Comparison of ENCODE assay signal across 18 mouse cellular contexts in genomic region chrX:96171645-96172388, GRCm38 (mm10).
DNase-seq lines count a peak whose midpoint lies in the region; ATAC-seq and TF ChIP-seq lines count a peak whose summit lies in the region.
"Had no signal": no experiment of that assay in that cellular context is flagged by ENCODE, and none has a peak within 500 bp of the region (broad histone marks: within the 10 kb centered on the region; RNA-seq: fewer than 3 reads in every experiment).

No protein-coding gene starts in this region.

- 11% methylated on average over 2 of the region's 2 CpGs for WGBS in cerebellum, adult 2 months
- 55% methylated on average over 2 of the region's 2 CpGs for WGBS in forebrain, embryonic 16.5 days

- TF ChIP-seq CTCF in cerebellum, adult 2 months (IDR thresholded peaks at IDR 0.05; ENCODE audit: borderline replicate concordance, insufficient read depth, low read depth, low read length), result no peak

- H3K4me3 ChIP-seq in cerebellum, adult 2 months (replicated peaks; ENCODE audit: insufficient read depth, low read depth, low read length), result no peak overlapping the region
- no peak overlapping the region for H3K4me3 ChIP-seq in forebrain, embryonic 16.5 days (replicated peaks; ENCODE audit: low read length)
- H3K4me3 ChIP-seq: gastrocnemius, adult 2 months; midbrain, embryonic 15.5 days had no signal

- H3K9ac ChIP-seq in forebrain, embryonic 16.5 days (replicated peaks; ENCODE audit: low read depth, low read length), result no peak overlapping the region
- H3K9ac ChIP-seq: hindbrain, embryonic 14.5 days; lung, embryonic 14.5 days; midbrain, embryonic 15.5 days had no signal

- H3K27me3 ChIP-seq in cerebellum, adult 2 months (ENCODE audit: control insufficient read depth, insufficient read depth, low read length), result no peaks in the 10 kb centered on the region
- no peaks in the 10 kb centered on the region for H3K27me3 ChIP-seq in forebrain, embryonic 16.5 days (replicated peaks; ENCODE audit: control insufficient read depth, insufficient read depth, low read length)
- H3K27me3 ChIP-seq: midbrain, embryonic 15.5 days had no signal

- ATAC-seq in forebrain, embryonic 16.5 days, result peak; percentile 89
- no peak for ATAC-seq in erythroblast, adult 5-6 weeks (replicated peaks; ENCODE audit: low FRiP score, poor library complexity, severe bottlenecking)
- ATAC-seq: midbrain, embryonic 15.5 days had no signal

- no peaks in the 10 kb centered on the region for H3K36me3 ChIP-seq in forebrain, embryonic 16.5 days (ENCODE audit: control insufficient read depth, insufficient read depth)
- H3K36me3 ChIP-seq: midbrain, embryonic 15.5 days had no signal

- peaks cover 2% of the 10 kb centered on the region; the same call in 1 of the 2 replicates for H3K4me1 ChIP-seq in cerebellum, adult 2 months (ENCODE audit: control insufficient read depth, insufficient read depth, low read length)
- H3K4me1 ChIP-seq in forebrain, embryonic 16.5 days (replicated peaks; ENCODE audit: control insufficient read depth, insufficient read depth, low read length), result no peaks in the 10 kb centered on the region
- H3K4me1 ChIP-seq: midbrain, embryonic 15.5 days had no signal

- H3K9me3 ChIP-seq in forebrain, embryonic 16.5 days (ENCODE audit: control insufficient read depth, low read length), result no peaks in the 10 kb centered on the region
- H3K9me3 ChIP-seq: G1E; midbrain, embryonic 15.5 days had no signal

- TF ChIP-seq POLR2A in cerebellum, adult 2 months (IDR thresholded peaks at IDR 0.05; ENCODE audit: borderline replicate concordance, insufficient read depth, low read length), result no peak

- DNase-seq in layer of hippocampus, adult 18-20 months (ENCODE audit: low spot score in 2 of 2), result peak; percentile 41 to 71
- no peak for DNase-seq in layer of hippocampus, postnatal 10 days (ENCODE audit: low spot score in 2 of 2)
- DNase-seq in cerebellum, adult 2 months, result peak; percentile 15 to 57
- DNase-seq in retina, postnatal 1 day, result peak; percentile 40
- no peak for DNase-seq in right cerebral cortex, postnatal 4 days
- DNase-seq: adrenal gland, postnatal 14 days; gastrocnemius, adult 2 months; heart, postnatal 14 days; kidney, adult 18-20 months; kidney, postnatal 36 days; lung, embryonic 14.5 days had no signal

- H3K4me2 ChIP-seq in forebrain, embryonic 16.5 days (ENCODE audit: low read length), result no peak overlapping the region
- H3K4me2 ChIP-seq: hindbrain, embryonic 14.5 days; liver, embryonic 11.5 days; lung, embryonic 14.5 days; midbrain, embryonic 15.5 days had no signal

- H3K27ac ChIP-seq in cerebellum, adult 2 months (ENCODE audit: insufficient read depth, low read length), result no peak overlapping the region; the same call in 1 of the 2 replicates
- H3K27ac ChIP-seq in forebrain, embryonic 16.5 days (ENCODE audit: low read length), result no peak overlapping the region
- H3K27ac ChIP-seq: gastrocnemius, adult 2 months; hindbrain, embryonic 14.5 days; macrophage; midbrain, embryonic 15.5 days had no signal

Comparison
In these comparisons a context has a peak if more than half of its experiments do, and no peak if none do; other contexts are left out.
1. DNase-seq: peak in layer of hippocampus, adult 18-20 months (2 of 2), cerebellum, adult 2 months (2 of 2) and retina, postnatal 1 day (single experiment); none in layer of hippocampus, postnatal 10 days (0 of 2) and right cerebral cortex, postnatal 4 days (single experiment).